Mouse (Mus musculus): ENCODE measurements around the gene Prep. TPM values are rescaled to one million over a fixed set of nuclear protein-coding genes. Genes with fewer than 3 reads are reported as not detected.

Prep gene
- 26.3 and 28.4 TPM in 2 replicates for polyA plus RNA-seq (2015; fragmentation: Nextera tagmentation; extraction: Ambion mirVana)

DNA sequence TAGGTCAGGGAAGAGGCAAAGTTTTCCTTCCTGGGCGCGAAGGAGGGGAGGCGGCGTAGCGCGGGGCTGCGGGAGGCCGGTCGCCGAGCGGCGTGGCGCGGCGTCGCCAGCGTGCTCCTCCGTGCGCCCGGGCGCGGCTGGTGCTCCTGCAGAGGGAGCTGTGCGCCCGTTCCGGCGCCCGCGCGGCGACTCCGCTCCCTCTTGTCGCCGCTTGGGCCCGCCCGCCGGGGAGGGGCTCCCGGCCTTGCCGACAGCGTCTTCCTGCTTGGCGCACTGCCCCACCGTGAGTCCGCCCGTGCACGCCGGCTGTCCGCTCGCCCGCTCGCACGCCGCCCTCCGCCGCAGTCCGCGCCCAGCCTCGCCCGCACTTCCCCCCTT is at the start of gene Prep:
TSS of gene Prep (plus strand) at position 273 of the 378 bp plus-strand sequence.
- Histone ChIP-seq H3K36me3 (ENCODE audit: control insufficient read depth, insufficient read depth) (no peaks in the 10 kb centered on the region), H3K4me3 (ENCODE audit: low read length) (peak within 1 kb of the TSS; percentile 99), H3K4me2 (ENCODE audit: low read depth, low read length) (peak within 1 kb of the TSS; percentile 92), H3K27ac (ENCODE audit: low read length) (peak within 1 kb of the TSS; percentile 87), H3K4me1 (ENCODE audit: control insufficient read depth, insufficient read depth, low read length) (peaks cover 39% of the 10 kb centered on the region), H3K9ac (ENCODE audit: low read length) (peak within 1 kb of the TSS; percentile 97), H3K27me3 (ENCODE audit: control insufficient read depth, insufficient read depth, low read length) (no peaks in the 10 kb centered on the region), H3K9me3 (replicated peaks; ENCODE audit: control insufficient read depth, low read length) (no peaks in the 10 kb centered on the region)
- peak; percentile 94 for ATAC-seq (replicated peaks; ENCODE audit: extremely low read depth, insufficient read depth, low FRiP score)
- WGBS = under 1% methylated on average over 45 of the region's 57 CpGs

DNA sequence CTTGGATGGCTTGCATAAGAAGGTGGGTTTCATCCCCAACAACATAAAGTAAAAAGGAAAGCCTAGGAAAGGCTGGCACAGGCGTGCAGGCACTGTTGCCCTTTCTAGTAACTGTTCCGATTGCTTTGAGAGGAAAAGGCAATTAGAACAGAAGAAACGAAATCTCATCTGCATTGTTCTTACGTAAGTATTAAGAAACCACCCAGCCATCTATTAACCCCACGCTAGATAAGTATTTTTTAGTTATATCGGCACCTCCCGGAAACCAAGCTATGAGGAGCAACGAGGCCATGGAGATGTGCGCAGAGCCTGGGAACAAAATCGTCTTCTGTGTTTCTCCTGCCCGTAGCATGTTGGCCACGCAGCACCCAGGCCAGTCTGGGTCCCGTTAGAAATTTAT is 49.7 kb upstream of the Prep start:
- Histone ChIP-seq H3K4me2 (ENCODE audit: low read depth, low read length) (no peak overlapping the region), H3K27me3 (ENCODE audit: control insufficient read depth, insufficient read depth, low read length) (no peaks in the 10 kb centered on the region), H3K4me3 (ENCODE audit: low read length) (no peak overlapping the region), H3K27ac (ENCODE audit: low read length) (no peak overlapping the region), H3K36me3 (ENCODE audit: control insufficient read depth, insufficient read depth) (no peaks in the 10 kb centered on the region), H3K4me1 (ENCODE audit: control insufficient read depth, insufficient read depth, low read length) (no peaks in the 10 kb centered on the region), H3K9ac (ENCODE audit: low read length) (no peak overlapping the region), H3K9me3 (replicated peaks; ENCODE audit: control insufficient read depth, low read length) (peaks cover 3% of the 10 kb centered on the region; the same call in 1 of the 2 replicates)
- 90% methylated on average over 13 of the region's 13 CpGs for WGBS
- no peak for ATAC-seq (replicated peaks; ENCODE audit: extremely low read depth, insufficient read depth, low FRiP score)

DNA sequence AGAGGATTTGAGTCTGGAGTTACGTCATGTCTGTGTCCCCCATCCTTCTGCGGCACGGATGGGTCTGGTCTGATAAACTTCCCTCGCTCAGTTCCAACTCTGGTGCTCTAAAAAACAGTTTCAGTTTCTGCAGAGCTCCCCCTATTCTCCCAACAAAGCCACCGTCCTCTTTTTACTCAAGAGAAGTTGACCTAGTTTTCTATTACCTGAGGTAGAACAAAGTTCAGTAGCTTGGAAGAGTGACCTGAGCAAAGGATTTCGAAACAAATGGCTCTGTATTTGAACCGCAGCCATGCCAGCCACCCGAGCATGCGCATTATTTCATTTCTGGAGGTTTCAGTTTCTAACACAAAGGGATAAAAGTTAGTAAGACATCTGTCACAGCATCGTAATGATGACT is 49.2 kb upstream of the Prep start:
- WGBS = 84% methylated on average over 10 of the region's 10 CpGs
- no peaks in the 10 kb centered on the region for H3K36me3 ChIP-seq (ENCODE audit: control insufficient read depth, insufficient read depth)
- H3K4me2 ChIP-seq (ENCODE audit: low read depth, low read length) = no peak overlapping the region
- no peak for ATAC-seq (replicated peaks; ENCODE audit: extremely low read depth, insufficient read depth, low FRiP score)
- H3K9ac ChIP-seq (ENCODE audit: low read length) = no peak overlapping the region
- H3K27ac ChIP-seq (ENCODE audit: low read length) = no peak overlapping the region
- no peak overlapping the region for H3K4me3 ChIP-seq (ENCODE audit: low read length)
- no peaks in the 10 kb centered on the region for H3K27me3 ChIP-seq (ENCODE audit: control insufficient read depth, insufficient read depth, low read length)
- H3K9me3 ChIP-seq (replicated peaks; ENCODE audit: control insufficient read depth, low read length) = peaks cover 3% of the 10 kb centered on the region; the same call in 1 of the 2 replicates
- no peaks in the 10 kb centered on the region for H3K4me1 ChIP-seq (ENCODE audit: control insufficient read depth, insufficient read depth, low read length)

DNA sequence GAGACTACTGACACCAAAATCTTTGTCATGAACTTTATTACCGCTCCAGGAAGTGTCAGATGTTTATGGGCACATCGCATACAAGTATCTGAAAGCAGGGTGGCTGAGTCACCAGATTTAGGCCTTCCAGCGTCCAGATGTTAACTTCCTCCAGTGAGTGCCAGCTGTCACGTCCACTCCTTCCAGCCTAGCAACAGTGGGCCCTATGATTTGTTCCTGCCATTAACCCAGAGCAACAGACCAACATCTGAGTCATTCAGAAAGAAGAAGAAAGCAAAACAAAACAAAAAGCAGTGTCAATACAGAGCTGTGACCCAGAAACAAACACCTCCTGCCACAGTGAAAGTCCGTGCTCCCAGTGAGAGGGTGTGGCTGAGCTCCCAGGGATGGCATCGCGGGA is 47.6 kb upstream of the Prep start:
- Histone ChIP-seq H3K27me3 (ENCODE audit: control insufficient read depth, insufficient read depth, low read length) (no peaks in the 10 kb centered on the region), H3K27ac (ENCODE audit: low read length) (no peak overlapping the region), H3K36me3 (ENCODE audit: control insufficient read depth, insufficient read depth) (no peaks in the 10 kb centered on the region), H3K9me3 (replicated peaks; ENCODE audit: control insufficient read depth, low read length) (peaks cover 3% of the 10 kb centered on the region; the same call in 1 of the 2 replicates), H3K9ac (ENCODE audit: low read length) (no peak overlapping the region), H3K4me3 (ENCODE audit: low read length) (no peak overlapping the region), H3K4me2 (ENCODE audit: low read depth, low read length) (no peak overlapping the region), H3K4me1 (ENCODE audit: control insufficient read depth, insufficient read depth, low read length) (no peaks in the 10 kb centered on the region)
- ATAC-seq (replicated peaks; ENCODE audit: extremely low read depth, insufficient read depth, low FRiP score) = no peak
- WGBS = 65% methylated on average over 7 of the region's 7 CpGs

DNA sequence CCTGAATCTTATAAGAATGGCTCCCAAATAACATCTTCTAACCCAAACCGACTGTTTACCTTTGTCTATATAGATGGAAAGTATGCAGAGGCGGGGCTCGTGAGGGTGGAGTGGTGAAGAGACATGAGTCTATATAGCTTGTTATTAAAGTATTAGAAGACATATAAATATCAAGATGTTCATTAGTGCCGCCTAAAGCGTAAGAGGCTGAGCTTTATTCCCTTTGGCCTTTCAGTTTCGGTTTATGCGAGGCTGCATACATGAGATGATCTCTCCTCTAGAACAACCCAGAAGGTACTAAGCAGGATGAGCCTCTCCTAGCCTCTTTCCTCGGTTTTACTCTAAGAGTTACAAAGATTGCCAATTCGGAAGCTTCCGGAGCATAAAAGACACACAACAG is 47.2 kb upstream of the Prep start:
- Histone ChIP-seq H3K27me3 (ENCODE audit: control insufficient read depth, insufficient read depth, low read length) (no peaks in the 10 kb centered on the region), H3K9me3 (replicated peaks; ENCODE audit: control insufficient read depth, low read length) (peaks cover 3% of the 10 kb centered on the region; the same call in 1 of the 2 replicates), H3K4me3 (ENCODE audit: low read length) (no peak overlapping the region), H3K4me2 (ENCODE audit: low read depth, low read length) (no peak overlapping the region), H3K27ac (ENCODE audit: low read length) (no peak overlapping the region), H3K4me1 (ENCODE audit: control insufficient read depth, insufficient read depth, low read length) (no peaks in the 10 kb centered on the region), H3K36me3 (ENCODE audit: control insufficient read depth, insufficient read depth) (no peaks in the 10 kb centered on the region), H3K9ac (ENCODE audit: low read length) (no peak overlapping the region)
- 88% methylated on average over 10 of the region's 10 CpGs for WGBS
- no peak for ATAC-seq (replicated peaks; ENCODE audit: extremely low read depth, insufficient read depth, low FRiP score)

DNA sequence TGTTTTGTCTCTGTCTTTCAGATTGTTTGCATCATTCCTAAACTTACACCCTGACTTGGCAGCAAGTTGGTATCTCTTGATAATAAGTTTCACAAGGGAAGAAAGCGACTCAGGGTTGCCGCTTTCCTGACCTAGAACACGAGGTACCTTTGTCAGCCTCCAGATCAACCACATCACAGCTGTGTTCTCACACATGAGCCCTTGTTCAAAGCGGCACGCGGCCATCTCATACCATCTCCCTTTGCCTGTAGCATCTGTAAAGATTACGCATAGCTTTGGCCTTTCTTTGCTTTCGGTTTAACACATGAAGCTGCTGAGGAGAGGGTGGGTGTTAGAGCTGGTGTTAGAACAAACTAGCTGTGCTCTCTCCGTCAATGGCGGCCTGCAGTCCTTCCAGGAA is 46.7 kb upstream of the Prep start:
- H3K9me3 ChIP-seq (replicated peaks; ENCODE audit: control insufficient read depth, low read length) = peaks cover 3% of the 10 kb centered on the region; the same call in 1 of the 2 replicates
- no peak overlapping the region for H3K4me2 ChIP-seq (ENCODE audit: low read depth, low read length)
- no peaks in the 10 kb centered on the region for H3K27me3 ChIP-seq (ENCODE audit: control insufficient read depth, insufficient read depth, low read length)
- H3K36me3 ChIP-seq (ENCODE audit: control insufficient read depth, insufficient read depth) = no peaks in the 10 kb centered on the region
- peaks cover 2% of the 10 kb centered on the region; the same call in 1 of the 2 replicates for H3K4me1 ChIP-seq (ENCODE audit: control insufficient read depth, insufficient read depth, low read length)
- 78% methylated on average over 10 of the region's 10 CpGs for WGBS
- H3K4me3 ChIP-seq (ENCODE audit: low read length) = no peak overlapping the region
- H3K9ac ChIP-seq (ENCODE audit: low read length) = no peak overlapping the region
- ATAC-seq (replicated peaks; ENCODE audit: extremely low read depth, insufficient read depth, low FRiP score) = no peak
- H3K27ac ChIP-seq (ENCODE audit: low read length) = no peak overlapping the region

DNA sequence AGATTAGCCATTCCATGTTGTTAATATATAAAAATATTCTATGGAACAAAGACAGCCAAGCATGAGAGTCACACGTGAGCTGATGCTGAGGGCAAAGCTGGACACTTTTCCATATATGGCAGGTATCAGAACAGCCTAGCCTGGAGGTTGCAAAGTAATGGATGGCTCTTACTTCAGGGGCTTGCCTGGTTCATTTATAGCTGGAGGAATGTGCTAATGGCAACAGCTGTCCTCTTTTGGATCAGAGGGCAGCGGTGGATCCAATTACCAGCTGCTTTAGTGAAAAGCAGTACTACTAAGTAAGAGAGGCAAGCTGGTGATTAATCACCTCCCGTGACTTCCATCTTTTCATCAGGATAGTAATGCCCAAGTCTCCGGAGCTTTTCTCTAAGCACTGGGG is 41.8 kb upstream of the Prep start:
- ATAC-seq (replicated peaks; ENCODE audit: extremely low read depth, insufficient read depth, low FRiP score) = no peak
- Histone ChIP-seq H3K36me3 (ENCODE audit: control insufficient read depth, insufficient read depth) (no peaks in the 10 kb centered on the region), H3K9ac (ENCODE audit: low read length) (no peak overlapping the region), H3K4me3 (ENCODE audit: low read length) (no peak overlapping the region), H3K27ac (ENCODE audit: low read length) (no peak overlapping the region), H3K27me3 (ENCODE audit: control insufficient read depth, insufficient read depth, low read length) (no peaks in the 10 kb centered on the region), H3K9me3 (replicated peaks; ENCODE audit: control insufficient read depth, low read length) (no peaks in the 10 kb centered on the region), H3K4me2 (ENCODE audit: low read depth, low read length) (no peak overlapping the region), H3K4me1 (ENCODE audit: control insufficient read depth, insufficient read depth, low read length) (peaks cover 3% of the 10 kb centered on the region; the same call in 1 of the 2 replicates)
- 39% methylated on average over 4 of the region's 4 CpGs for WGBS

DNA sequence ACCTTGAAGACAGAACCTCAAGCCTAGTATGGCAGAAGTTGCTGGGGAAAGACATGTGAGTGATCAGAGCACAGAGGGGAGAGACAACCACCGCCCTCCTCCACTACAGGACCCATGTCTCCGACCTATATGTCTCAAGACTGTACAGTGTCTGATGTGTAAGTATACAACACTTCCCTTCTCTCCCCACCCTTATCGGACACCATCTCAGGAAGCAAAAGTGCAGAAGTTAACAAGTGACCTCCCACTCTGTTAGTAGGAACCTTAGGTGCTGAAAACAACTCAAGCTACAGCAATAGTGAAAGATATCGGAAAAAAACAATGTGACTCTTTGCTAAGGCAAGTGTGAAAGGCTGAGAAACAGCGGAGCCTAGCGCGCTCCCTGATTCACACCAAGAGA is 40.1 kb upstream of the Prep start:
- Histone ChIP-seq H3K36me3 (ENCODE audit: control insufficient read depth, insufficient read depth) (no peaks in the 10 kb centered on the region), H3K9ac (ENCODE audit: low read length) (no peak overlapping the region), H3K4me2 (ENCODE audit: low read depth, low read length) (no peak overlapping the region), H3K27me3 (ENCODE audit: control insufficient read depth, insufficient read depth, low read length) (no peaks in the 10 kb centered on the region), H3K9me3 (replicated peaks; ENCODE audit: control insufficient read depth, low read length) (no peaks in the 10 kb centered on the region), H3K27ac (ENCODE audit: low read length) (no peak overlapping the region), H3K4me1 (ENCODE audit: control insufficient read depth, insufficient read depth, low read length) (peaks cover 3% of the 10 kb centered on the region; the same call in 1 of the 2 replicates), H3K4me3 (ENCODE audit: low read length) (no peak overlapping the region)
- no peak for ATAC-seq (replicated peaks; ENCODE audit: extremely low read depth, insufficient read depth, low FRiP score)
- 80% methylated on average over 7 of the region's 7 CpGs for WGBS

DNA sequence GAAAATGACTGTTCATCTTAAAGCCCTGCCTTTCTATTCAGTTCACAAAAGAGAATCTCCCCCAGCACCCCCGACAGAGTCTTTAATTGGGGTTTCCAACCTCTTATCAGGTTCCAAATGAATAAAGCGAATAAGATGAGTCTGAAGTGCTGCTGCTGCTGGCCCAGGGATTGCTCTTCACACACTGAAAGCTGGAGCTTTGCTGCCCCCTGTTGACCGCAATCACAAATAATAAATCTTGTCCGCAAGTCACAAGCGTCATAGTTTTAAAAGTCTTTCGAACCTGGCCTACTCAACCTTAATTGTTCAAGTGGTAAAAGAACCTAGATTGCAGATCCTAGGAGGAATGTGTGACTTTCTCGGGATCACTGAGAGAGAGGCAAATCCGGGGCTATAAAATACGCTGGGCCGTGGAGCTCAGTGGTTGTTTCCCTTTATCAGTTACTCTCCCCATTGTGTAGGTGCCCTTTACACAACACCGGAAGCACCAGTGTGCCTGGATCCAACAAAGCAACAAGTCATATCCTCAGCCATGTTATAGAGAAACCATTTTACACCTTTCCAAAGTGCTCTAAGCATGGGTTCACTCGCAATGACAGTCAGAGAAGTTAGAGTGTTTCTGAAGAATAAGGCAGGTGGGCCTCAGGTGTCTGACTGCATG is 21.6 kb upstream of the Prep start:
- Histone ChIP-seq H3K4me2 (ENCODE audit: low read depth, low read length) (peak overlapping the region; percentile 43), H3K9me3 (replicated peaks; ENCODE audit: control insufficient read depth, low read length) (no peaks in the 10 kb centered on the region), H3K27ac (ENCODE audit: low read length) (no peak overlapping the region), H3K4me1 (ENCODE audit: control insufficient read depth, insufficient read depth, low read length) (peaks cover 8% of the 10 kb centered on the region; the same call in 1 of the 2 replicates), H3K9ac (ENCODE audit: low read length) (no peak overlapping the region), H3K36me3 (ENCODE audit: control insufficient read depth, insufficient read depth) (no peaks in the 10 kb centered on the region), H3K4me3 (ENCODE audit: low read length) (no peak overlapping the region), H3K27me3 (ENCODE audit: control insufficient read depth, insufficient read depth, low read length) (peaks cover 8% of the 10 kb centered on the region; the same call in 1 of the 2 replicates)
- WGBS = 26% methylated on average over 12 of the region's 12 CpGs
- ATAC-seq (replicated peaks; ENCODE audit: extremely low read depth, insufficient read depth, low FRiP score) = no peak
